Mouse (Mus musculus) monocyte, adult 5-6 weeks (primary cell): Measurements from ENCODE around the gene Vmn2r81. TPM values are rescaled to one million over a fixed set of nuclear protein-coding genes. Genes with fewer than 3 reads are reported as not detected.
"Not testable (repeated sequence)": the region's sequence is repeated elsewhere in the genome, so short reads cannot be mapped to it uniquely, and the experiment has no call there.

Experiments
- ATAC-seq: fragments of 153-309, 156-312 bp; replicated peaks from 2 replicates; pipeline ENCODE4 v1.8.0; 2017; ENCODE audit warnings: mild to moderate bottlenecking; ENCODE audit not compliant: low TSS enrichment, insufficient number of reproducible peaks, severe bottlenecking, poor library complexity, low FRiP score
- total RNA-seq: library from RNA; stranded (forward); fragments of 200-1000, 200-491, 200-594 nt; gene quantifications from 3 replicates; pipeline ENCODE4 v1.2.3, GENCODE M21; 2017

The Vmn2r81 gene
- total RNA-seq = not detected in 3 replicates

DNA sequence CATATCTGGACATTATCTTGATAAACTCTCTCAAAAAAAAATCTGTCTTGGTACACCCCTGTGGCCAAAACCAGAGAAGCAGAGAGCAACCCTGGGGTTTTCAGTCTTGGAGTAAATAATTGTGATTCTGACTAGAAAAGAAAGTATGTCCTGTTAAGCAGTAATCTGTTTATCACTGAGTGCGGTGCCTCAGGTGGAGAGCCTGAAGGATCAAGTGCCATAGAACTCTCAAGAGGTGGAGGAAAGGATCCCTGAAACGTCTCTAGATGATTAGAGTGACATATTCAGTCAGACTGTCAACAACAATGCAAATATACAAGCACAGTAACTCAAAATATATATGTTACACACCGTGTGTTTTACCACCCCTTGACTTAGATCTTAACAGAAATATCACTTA, at the start of gene Vmn2r81:
Vmn2r81 (plus strand) TSS at position 301 of the 400 bp plus-strand sequence.
- ATAC-seq = not testable (repeated sequence)

DNA sequence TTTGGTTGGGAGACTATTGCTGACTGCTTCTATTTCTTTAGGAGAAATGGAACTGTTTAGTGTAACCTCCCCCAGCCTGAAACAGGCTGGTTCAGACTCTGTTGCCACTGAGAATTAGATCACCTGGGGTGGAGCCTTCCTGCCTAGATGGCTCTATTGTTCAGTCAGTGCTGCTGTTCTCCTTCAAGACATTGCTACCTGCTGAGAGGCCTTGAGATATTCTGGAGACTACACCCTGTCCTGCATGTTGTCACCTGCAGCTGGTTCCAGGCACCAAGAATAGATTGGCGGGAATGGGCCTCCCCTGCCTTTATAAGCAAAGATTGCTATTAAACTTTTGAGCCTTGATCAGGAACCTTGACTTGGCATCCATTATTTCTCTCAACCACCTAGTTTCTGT, 47.5 kb upstream of the Vmn2r81 start:
- not testable (repeated sequence) for ATAC-seq

DNA sequence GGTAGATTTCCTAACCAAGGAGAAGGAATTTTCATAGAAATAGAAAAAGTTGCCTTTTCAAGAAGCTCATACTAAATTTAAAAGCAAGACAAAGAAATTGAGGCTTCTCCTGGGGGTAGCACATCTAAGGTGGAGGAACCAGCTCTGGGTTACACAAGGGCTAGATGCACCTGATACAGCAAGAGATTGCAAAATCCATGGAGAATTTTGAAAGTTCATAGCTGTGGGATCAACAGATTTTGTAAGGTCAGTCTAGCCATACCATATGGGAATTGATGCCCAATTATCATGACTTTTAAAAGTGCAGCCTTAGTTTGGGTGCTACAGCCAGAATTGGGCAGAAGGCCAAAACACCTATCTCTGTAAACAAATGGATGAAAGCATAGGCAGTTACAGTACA, 27.1 kb upstream of the Vmn2r81 start:
- ATAC-seq = no peak

DNA sequence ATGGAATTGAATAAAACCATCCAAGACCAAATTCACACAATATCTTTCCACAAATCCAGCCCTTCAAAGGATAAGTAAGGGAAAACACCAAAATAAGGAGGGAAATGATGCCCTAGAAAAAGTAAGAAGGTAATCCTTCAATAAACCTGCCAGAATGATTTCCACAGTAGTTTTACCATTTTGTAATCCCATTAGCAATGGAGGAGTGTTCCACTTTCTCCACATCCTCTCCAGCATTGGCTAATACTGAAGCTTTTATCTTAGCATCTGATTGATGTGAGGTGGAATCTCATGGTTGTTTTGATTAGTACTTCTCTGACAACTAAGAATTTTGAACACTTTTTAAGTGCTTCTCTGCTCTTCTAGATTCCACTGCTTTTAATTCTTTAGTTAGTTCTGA, 25.9 kb upstream of the Vmn2r81 start:
- no peak for ATAC-seq

DNA sequence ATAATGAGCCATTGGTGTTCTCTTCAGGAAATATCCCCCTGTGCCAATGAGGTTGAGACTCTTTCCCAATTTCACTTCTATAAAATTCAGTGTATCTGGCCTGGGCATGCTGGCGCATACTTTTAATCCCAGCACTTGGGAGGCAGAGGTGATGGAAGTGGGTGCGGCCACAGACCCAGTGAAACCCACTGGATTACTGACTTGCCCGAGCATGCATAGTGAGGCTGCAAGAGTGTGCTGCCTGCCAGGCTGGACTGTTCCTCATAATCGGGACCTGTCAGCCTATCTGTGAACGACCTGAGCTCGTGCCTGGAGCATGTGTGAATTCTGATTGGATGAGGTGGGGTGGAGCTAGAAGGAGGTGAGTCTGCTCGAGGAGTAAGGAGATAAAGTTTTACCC, 25.3 kb upstream of the Vmn2r81 start:
- no peak for ATAC-seq

DNA sequence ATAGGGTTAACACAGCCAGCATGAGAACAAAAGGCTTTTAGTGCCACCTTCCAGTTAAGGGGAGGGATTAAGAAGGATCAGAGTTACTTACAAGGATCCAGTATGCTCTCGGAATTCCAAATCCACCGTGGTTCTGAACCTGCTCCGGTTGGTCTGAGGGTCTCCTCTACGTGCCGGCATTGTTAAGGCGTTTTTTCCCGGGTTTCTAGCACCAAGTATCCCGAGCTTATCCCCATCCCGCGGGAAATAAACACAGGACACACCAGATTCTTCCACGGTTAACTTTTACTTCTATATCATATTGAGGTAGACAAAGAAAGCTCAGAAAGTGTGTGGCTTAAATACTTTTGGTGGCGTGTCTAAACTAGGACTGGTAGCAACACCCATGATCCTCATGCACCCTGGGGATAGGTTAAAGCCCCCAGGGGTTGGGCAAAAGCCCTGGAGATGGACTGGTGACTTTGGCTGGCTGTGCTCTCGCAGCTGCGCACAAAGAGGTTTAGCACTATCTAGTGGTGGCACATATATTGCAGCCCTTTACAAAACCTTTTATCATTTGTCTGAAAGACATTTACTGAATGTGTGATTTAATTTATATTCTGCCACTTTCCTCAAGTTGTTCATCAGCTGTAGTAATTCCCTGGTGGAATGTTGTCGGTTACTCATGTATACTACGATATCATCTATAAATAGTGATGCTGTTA, 74.7 kb downstream of the Vmn2r81 start:
- not testable (repeated sequence) for ATAC-seq

DNA sequence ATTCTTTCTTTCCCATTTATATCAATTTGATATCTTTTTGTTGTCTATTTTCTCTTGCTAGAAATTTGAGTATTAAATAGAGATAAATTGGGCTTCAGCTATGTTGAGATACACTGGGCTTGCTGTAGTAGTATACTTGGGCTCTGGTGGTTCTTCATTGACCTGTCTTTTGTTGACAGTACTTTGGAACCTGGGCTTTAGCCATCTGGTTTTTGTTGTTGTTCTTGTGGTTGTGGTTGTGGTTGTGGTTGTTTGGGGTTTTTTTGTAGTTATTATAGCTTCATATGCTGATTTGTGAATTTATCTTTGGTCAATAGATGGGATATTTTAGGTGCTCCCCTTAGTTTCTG, 75.2 kb downstream of the Vmn2r81 start:
- no peak for ATAC-seq

Other genes with a start within 250 kb of the Vmn2r81 start
- not detected in 3 replicates for gene Olfr1351, start 235.2 kb upstream of the Vmn2r81 start, total RNA-seq
- gene Olfr57, start 219.0 kb upstream of the Vmn2r81 start, total RNA-seq = not detected in 3 replicates
- 11.4 to 26.3 TPM (median 16.1 TPM) in 3 replicates for gene 2610008E11Rik, start 150.1 kb upstream of the Vmn2r81 start, total RNA-seq
- gene Vmn2r80, start 98.9 kb upstream of the Vmn2r81 start, total RNA-seq = not detected in 3 replicates
- not detected in 3 replicates for gene Vmn2r82, start 108.8 kb downstream of the Vmn2r81 start, total RNA-seq
- gene Vmn2r83, start 221.0 kb downstream of the Vmn2r81 start, total RNA-seq = not detected in 3 replicates